Mouse (Mus musculus) forebrain, postnatal 0 days (tissue): ENCODE data around the gene Stim1. TPM values are rescaled to one million over a fixed set of nuclear protein-coding genes. Genes with fewer than 3 reads are reported as not detected.

Experiments used
- ATAC-seq: fragments of 200-750 bp; cut with Nextera tagmentation; 2 replicates; pipeline ENCODE4 v1.8.0; 2017; ENCODE audit warnings: mild to moderate bottlenecking, moderate library complexity
- DNase-seq: peaks from one replicate; pipeline ENCODE4 v3.0.0-alpha.2; 2015
- H3K27ac ChIP-seq: fragments of 300-500 bp; sonication (generic); 2 replicates; pipeline ENCODE4 v1.5.1; 2014; ENCODE audit warnings: low read depth, mild to moderate bottlenecking, antibody characterized with exemption, low read length, moderate library complexity, mixed read lengths
- H3K27me3 ChIP-seq: fragments of 300-500 bp; sonication (generic); 2 replicates; pipeline ENCODE4 v1.6.1; 2014; ENCODE audit warnings: mild to moderate bottlenecking, low read length, mixed read lengths; ENCODE audit not compliant: insufficient read depth
- H3K36me3 ChIP-seq: fragments of 300-500 bp; sonication (generic); 2 replicates; pipeline ENCODE4 v1.6.1; 2014; ENCODE audit warnings: mild to moderate bottlenecking, moderate library complexity; ENCODE audit not compliant: insufficient read depth
- H3K4me1 ChIP-seq: fragments of 300-500 bp; sonication (generic); 2 replicates; pipeline ENCODE4 v1.6.1; 2014; ENCODE audit warnings: antibody characterized with exemption; ENCODE audit not compliant: insufficient read depth
- H3K4me2 ChIP-seq: fragments of 300-500 bp; sonication (generic); 2 replicates; pipeline ENCODE4 v1.6.1; 2014; ENCODE audit warnings: low read depth, mild to moderate bottlenecking, moderate library complexity
- H3K4me3 ChIP-seq: fragments of 300-500 bp; sonication (generic); 2 replicates; pipeline ENCODE4 v1.5.1; 2014; ENCODE audit warnings: low read depth, low read length, mixed read lengths
- H3K9ac ChIP-seq: fragments of 300-500 bp; sonication (generic); 2 replicates; pipeline ENCODE4 v1.6.1; 2014; ENCODE audit warnings: mild to moderate bottlenecking
- H3K9me3 ChIP-seq: fragments of 300-500 bp; sonication (generic); 2 replicates; pipeline ENCODE4 v1.6.1; 2016; ENCODE audit warnings: low read length
- CTCF ChIP-seq: sonication (generic); IDR thresholded peaks from 2 replicates; pipeline ENCODE4 v1.5.1; 2016; ENCODE audit warnings: antibody characterized with exemption, control low read depth, low read depth
- WGBS: fragments of 180-500 bp; shearing (Covaris S2); extraction: QIAGEN DNeasy Blood & Tissue Kit; methylation state at CpG from one replicate; pipeline ENCODE4 v1.1.7; 2014; 5-methylcytosine and 5-hydroxymethylcytosine counted together
- polyA plus RNA-seq: library from polyadenylated mRNA; unstranded; fragments of >200 nt; fragmentation: Nextera tagmentation; extraction: Ambion mirVana; gene quantifications from 2 replicates; pipeline ENCODE4 v1.2.1, GENCODE M21; 2015
- total RNA-seq: library from RNA; depleted of rRNA; stranded (reverse); fragments of >200 nt; gene quantifications from 2 replicates; pipeline ENCODE4 v1.2.3, GENCODE M21; 2014

Stim1 gene
- total and polyA plus RNA-seq, 2 experiments from 2014 or later: 15.5 to 30.5 TPM

DNA sequence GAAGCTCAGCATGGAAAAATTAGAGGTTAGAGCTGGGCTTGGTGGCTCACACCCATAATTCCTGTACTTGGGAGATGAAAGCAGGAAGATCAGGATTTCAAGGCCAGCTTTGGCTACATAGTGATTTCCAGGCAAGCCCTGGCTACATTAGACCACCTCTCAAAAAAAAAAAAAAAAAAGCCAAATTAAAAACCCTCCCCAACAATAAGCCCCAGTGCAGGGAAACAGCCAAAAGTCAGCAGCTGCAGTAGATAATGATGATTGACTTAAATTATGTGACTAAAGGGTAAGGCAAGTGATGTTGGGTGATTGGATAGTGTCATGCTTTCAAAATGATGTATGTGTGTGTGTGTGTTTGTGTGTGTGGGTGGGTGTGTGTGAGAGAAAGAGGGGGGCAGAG lies 47.3 kb downstream of the Stim1 start:
- no peak overlapping the region for H3K4me2 ChIP-seq
- no peak for DNase-seq
- no peak for TF ChIP-seq CTCF
- no peak overlapping the region for H3K9ac ChIP-seq
- no peaks in the 10 kb centered on the region for H3K36me3 ChIP-seq
- H3K27ac ChIP-seq: no peak overlapping the region
- H3K9me3 ChIP-seq: no peaks in the 10 kb centered on the region
- no peak overlapping the region for H3K4me3 ChIP-seq
- H3K27me3 ChIP-seq: no peaks in the 10 kb centered on the region
- ATAC-seq: no peak
- H3K4me1 ChIP-seq: no peaks in the 10 kb centered on the region

DNA sequence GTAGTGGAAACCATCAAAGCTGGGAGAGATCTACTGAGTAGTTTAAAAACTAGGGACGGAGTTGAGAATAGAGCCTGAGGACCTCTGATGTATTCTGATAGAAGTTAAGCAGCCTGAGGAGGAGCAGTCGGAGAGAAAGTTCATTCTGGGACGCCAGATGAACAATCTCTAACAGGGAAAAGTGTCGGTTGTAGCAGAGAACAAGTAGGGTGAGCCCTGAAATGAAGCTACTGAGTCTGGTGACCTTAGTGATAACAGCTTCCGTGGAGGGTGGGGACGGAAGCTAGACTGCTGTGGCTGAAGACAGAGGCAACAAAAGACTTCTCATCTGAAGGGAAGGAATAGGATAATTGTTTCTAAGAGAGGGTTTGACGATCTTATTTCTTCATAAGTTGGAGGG lies 47.8 kb downstream of the Stim1 start:
- Histone ChIP-seq H3K36me3 (no peaks in the 10 kb centered on the region), H3K9ac (no peak overlapping the region), H3K4me1 (no peaks in the 10 kb centered on the region), H3K27ac (no peak overlapping the region), H3K9me3 (no peaks in the 10 kb centered on the region), H3K4me3 (no peak overlapping the region), H3K27me3 (no peaks in the 10 kb centered on the region), H3K4me2 (no peak overlapping the region)
- ATAC-seq: no peak
- 62% methylated on average over 7 of the region's 7 CpGs for WGBS
- no peak for TF ChIP-seq CTCF
- DNase-seq: no peak

DNA sequence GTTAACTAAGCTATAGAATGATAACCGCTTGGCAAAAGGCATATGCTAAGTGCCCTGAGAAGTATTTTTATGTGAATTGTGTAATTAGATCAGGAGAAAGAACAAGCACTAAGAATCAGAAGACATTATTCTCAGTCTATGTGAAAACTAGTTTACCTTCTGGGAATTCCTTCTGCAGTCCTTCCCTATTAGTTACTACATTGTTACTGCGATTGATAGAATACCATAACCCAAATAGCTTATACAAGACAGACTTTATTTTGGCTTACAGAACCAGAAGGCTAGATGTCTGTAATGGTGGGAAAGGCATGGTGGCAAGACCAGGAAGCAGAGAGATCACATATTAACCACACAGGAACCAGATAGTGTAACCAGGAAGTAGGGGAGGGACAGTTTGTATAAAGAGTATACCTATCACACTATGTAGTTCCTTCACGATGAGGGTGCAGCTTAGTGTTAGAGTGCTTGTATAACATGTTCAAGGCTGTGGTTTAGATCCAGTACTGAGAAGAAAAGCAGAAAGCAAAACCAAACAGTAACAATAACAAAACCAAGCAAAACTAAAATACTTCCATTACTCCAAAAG lies 50.1 kb downstream of the Stim1 start:
- no peak for DNase-seq
- ATAC-seq: no peak
- H3K9me3 ChIP-seq: no peaks in the 10 kb centered on the region
- H3K9ac ChIP-seq: no peak overlapping the region
- no peak overlapping the region for H3K4me2 ChIP-seq
- no peak overlapping the region for H3K27ac ChIP-seq
- H3K4me1 ChIP-seq: no peaks in the 10 kb centered on the region
- TF ChIP-seq CTCF: no peak
- no peak overlapping the region for H3K4me3 ChIP-seq
- H3K36me3 ChIP-seq: no peaks in the 10 kb centered on the region
- no peaks in the 10 kb centered on the region for H3K27me3 ChIP-seq
- WGBS: 92% methylated on average over 3 of the region's 3 CpGs

DNA sequence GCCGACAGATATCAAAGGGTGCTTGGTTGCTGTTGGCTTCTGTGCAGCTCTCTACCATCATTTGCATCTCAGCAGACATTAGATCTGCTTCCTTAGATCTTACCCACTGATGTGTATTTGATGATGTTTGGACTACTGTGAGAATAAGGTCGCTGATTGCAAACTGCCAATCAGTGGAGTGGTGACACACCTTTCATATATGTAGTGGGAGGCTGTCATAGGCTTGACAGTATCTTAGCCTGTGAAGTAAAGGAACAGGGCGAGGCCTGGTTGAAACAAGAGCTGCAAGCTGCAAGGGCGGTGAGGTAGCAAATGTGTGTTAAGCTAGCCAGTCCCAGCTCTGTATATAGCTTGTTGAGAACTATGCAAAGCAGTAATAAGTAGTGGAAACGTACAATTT lies 54.5 kb downstream of the Stim1 start:
- Histone ChIP-seq H3K4me2 (no peak overlapping the region), H3K27me3 (no peaks in the 10 kb centered on the region), H3K4me3 (no peak overlapping the region), H3K36me3 (no peaks in the 10 kb centered on the region), H3K9ac (no peak overlapping the region), H3K4me1 (no peaks in the 10 kb centered on the region), H3K27ac (no peak overlapping the region), H3K9me3 (no peaks in the 10 kb centered on the region)
- no peak for DNase-seq
- 86% methylated on average over 5 of the region's 5 CpGs for WGBS
- no peak for TF ChIP-seq CTCF
- ATAC-seq: no peak

DNA sequence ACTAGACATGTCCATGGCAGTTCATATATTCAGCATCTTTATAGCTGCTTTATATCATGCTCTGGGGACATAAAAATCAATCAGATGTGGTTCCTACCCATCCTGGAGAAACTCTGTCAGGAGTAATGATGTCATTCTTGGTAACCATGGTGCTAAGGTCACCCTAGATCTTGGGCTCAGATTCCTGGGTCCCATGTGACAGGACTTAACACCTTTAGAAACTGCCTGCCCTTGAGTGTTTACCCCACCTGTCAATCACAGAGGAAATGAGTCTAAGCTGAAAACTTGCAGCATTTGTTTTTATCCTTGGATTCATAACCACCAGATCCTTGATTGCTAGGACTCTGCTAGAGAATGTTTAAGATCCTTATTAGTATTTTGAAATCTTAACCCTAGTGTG lies 58.7 kb downstream of the Stim1 start:
- no peak for DNase-seq
- H3K9ac ChIP-seq: no peak overlapping the region
- TF ChIP-seq CTCF: no peak
- H3K4me2 ChIP-seq: no peak overlapping the region
- H3K27ac ChIP-seq: no peak overlapping the region
- no peaks in the 10 kb centered on the region for H3K9me3 ChIP-seq
- no peak for ATAC-seq
- H3K4me1 ChIP-seq: no peaks in the 10 kb centered on the region
- no peaks in the 10 kb centered on the region for H3K36me3 ChIP-seq
- no peak overlapping the region for H3K4me3 ChIP-seq
- no peaks in the 10 kb centered on the region for H3K27me3 ChIP-seq

DNA sequence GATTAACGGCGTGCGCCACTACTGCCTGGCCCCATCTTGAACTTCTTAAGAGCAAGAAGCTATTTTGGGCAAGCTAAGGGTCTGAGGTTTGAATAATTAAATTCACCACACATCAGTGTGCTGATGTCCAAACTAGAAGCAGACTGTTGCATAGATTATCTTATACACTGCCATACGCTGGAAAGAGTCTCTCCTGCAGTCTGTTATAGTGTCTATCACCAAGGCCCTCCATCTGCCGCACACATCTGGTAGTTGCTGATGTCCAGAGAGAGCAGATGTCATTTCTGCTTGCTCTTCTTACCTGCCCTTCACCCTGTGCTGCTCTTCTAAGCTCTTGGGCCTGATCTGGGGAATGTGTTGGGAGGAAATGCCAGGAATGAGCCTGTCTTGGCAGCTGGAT lies 62.7 kb downstream of the Stim1 start:
- no peak overlapping the region for H3K4me3 ChIP-seq
- ATAC-seq (no peak), DNase-seq (no peak)
- no peak overlapping the region for H3K27ac ChIP-seq
- no peaks in the 10 kb centered on the region for H3K36me3 ChIP-seq
- no peak overlapping the region for H3K9ac ChIP-seq
- no peaks in the 10 kb centered on the region for H3K4me1 ChIP-seq
- H3K27me3 ChIP-seq: no peaks in the 10 kb centered on the region
- TF ChIP-seq CTCF: no peak
- 93% methylated on average over 5 of the region's 5 CpGs for WGBS
- H3K4me2 ChIP-seq: no peak overlapping the region
- no peaks in the 10 kb centered on the region for H3K9me3 ChIP-seq

DNA sequence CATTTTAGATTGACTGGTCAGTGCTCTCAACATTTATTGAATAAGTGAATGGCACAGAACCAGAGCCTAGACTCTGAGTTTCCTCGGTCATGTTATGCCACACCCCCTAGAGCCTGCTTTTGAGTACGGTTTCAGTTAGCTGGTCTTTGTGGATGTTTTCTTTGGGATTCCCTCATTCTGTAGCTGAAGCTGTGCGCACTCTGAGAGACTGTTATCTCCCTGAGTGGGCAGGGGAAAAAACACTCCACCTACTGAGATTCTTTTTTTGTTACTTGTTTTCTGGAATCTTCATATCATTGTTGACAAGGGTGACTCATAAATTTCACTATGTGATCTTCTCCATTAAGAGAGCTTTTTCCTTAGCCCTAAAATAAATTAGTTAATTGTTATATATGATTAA lies 63.9 kb downstream of the Stim1 start:
- TF ChIP-seq CTCF: no peak
- ATAC-seq: no peak
- no peak for DNase-seq
- Histone ChIP-seq H3K9me3 (no peaks in the 10 kb centered on the region), H3K36me3 (no peaks in the 10 kb centered on the region), H3K27ac (no peak overlapping the region), H3K4me1 (no peaks in the 10 kb centered on the region), H3K27me3 (no peaks in the 10 kb centered on the region), H3K4me2 (no peak overlapping the region), H3K9ac (no peak overlapping the region), H3K4me3 (no peak overlapping the region)
- WGBS: 78% methylated on average over 3 of the region's 3 CpGs

DNA sequence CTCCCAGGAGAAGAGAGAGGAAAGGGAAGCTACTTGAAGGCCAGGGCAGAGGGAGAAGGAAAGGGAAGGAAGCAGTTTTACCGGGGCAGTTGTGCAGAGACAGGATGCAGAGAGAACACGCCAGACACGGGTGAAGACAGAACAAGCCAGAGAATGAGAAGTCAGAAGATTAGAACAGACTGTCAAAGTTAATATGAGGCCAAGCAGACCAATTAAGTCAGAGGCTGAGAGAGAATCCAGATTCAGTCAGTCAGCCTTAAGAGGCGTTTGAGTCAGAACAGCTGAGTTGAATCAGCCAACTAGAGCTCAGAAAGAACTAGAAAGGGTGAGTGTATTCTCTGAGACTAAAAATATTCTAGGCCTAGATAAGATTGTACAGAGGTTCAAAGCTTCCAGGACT lies 66.1 kb downstream of the Stim1 start:
- DNase-seq (no peak), ATAC-seq (no peak)
- Histone ChIP-seq H3K4me1 (no peaks in the 10 kb centered on the region), H3K27ac (no peak overlapping the region), H3K9ac (no peak overlapping the region), H3K27me3 (no peaks in the 10 kb centered on the region), H3K36me3 (no peaks in the 10 kb centered on the region), H3K9me3 (no peaks in the 10 kb centered on the region), H3K4me2 (no peak overlapping the region), H3K4me3 (no peak overlapping the region)
- 77% methylated on average over 4 of the region's 4 CpGs for WGBS
- no peak for TF ChIP-seq CTCF
